Mouse (Mus musculus): Measurements from ENCODE around the gene Clec3a. TPM values are rescaled to one million over a fixed set of nuclear protein-coding genes. Genes with fewer than 3 reads are reported as not detected.

Gene Clec3a
- polyA plus RNA-seq, 1 experiment from 2014 or later: 0.56 TPM

GRCm38 (mm10) chr8:114462591-114462990 lies 44.7 kb downstream of the Clec3a start:
- 73% methylated on average over 11 of the region's 11 CpGs for WGBS
- Histone ChIP-seq H3K4me1 (peaks cover 25% of the 10 kb centered on the region; the same call in 1 of the 2 replicates), H3K9ac (replicated peaks) (no peak overlapping the region), H3K4me2 (no peak overlapping the region), H3K9me3 (replicated peaks) (no peaks in the 10 kb centered on the region), H3K36me3 (no peaks in the 10 kb centered on the region), H3K27me3 (replicated peaks) (no peaks in the 10 kb centered on the region), H3K27ac (replicated peaks) (no peak overlapping the region), H3K4me3 (replicated peaks) (no peak overlapping the region)
- no peak for ATAC-seq (ENCODE audit: low FRiP score)

- H3K4me2 ChIP-seq: peak overlapping the region; percentile 23
- no peak overlapping the region for H3K4me3 ChIP-seq (replicated peaks)
- peaks cover 28% of the 10 kb centered on the region; the same call in 1 of the 2 replicates for H3K4me1 ChIP-seq
- H3K27ac ChIP-seq (replicated peaks): no peak overlapping the region
- H3K36me3 ChIP-seq: no peaks in the 10 kb centered on the region
- H3K27me3 ChIP-seq (replicated peaks): no peaks in the 10 kb centered on the region
- no peaks in the 10 kb centered on the region for H3K9me3 ChIP-seq (replicated peaks)
- no peak for ATAC-seq (ENCODE audit: low FRiP score)
- no peak overlapping the region for H3K9ac ChIP-seq (replicated peaks)
- WGBS: 38% methylated on average over 10 of the region's 10 CpGs
These were observed 45.4 kb downstream of the Clec3a start for GRCm38 (mm10) chr8:114463305-114463704.

- Histone ChIP-seq H3K27me3 (replicated peaks) (no peaks in the 10 kb centered on the region), H3K9me3 (replicated peaks) (no peaks in the 10 kb centered on the region), H3K4me3 (replicated peaks) (no peak overlapping the region), H3K4me1 (0 out of 2 replicates have a peak, but pooled peaks cover 8% of the 10 kb centered on the region), H3K36me3 (no peaks in the 10 kb centered on the region), H3K4me2 (no peak overlapping the region), H3K9ac (replicated peaks) (no peak overlapping the region), H3K27ac (replicated peaks) (no peak overlapping the region)
- ATAC-seq (ENCODE audit: low FRiP score): no peak
- 51% methylated on average over 21 of the region's 21 CpGs for WGBS
These were observed 50.8 kb downstream of the Clec3a start for GRCm38 (mm10) chr8:114468526-114469207.

- Histone ChIP-seq H3K4me2 (no peak overlapping the region), H3K9ac (replicated peaks) (no peak overlapping the region), H3K27ac (replicated peaks) (no peak overlapping the region), H3K36me3 (no peaks in the 10 kb centered on the region), H3K4me1 (0 out of 2 replicates have a peak, but pooled peaks cover 8% of the 10 kb centered on the region), H3K27me3 (replicated peaks) (no peaks in the 10 kb centered on the region), H3K9me3 (replicated peaks) (no peaks in the 10 kb centered on the region), H3K4me3 (replicated peaks) (no peak overlapping the region)
- 92% methylated on average over 10 of the region's 10 CpGs for WGBS
- no peak for ATAC-seq (ENCODE audit: low FRiP score)
These were observed 51.3 kb downstream of the Clec3a start for GRCm38 (mm10) chr8:114469208-114469590.

- ATAC-seq (ENCODE audit: low FRiP score): no peak
- Histone ChIP-seq H3K4me1 (0 out of 2 replicates have a peak, but pooled peaks cover 3% of the 10 kb centered on the region), H3K4me3 (replicated peaks) (no peak overlapping the region), H3K9ac (replicated peaks) (no peak overlapping the region), H3K27me3 (replicated peaks) (no peaks in the 10 kb centered on the region), H3K4me2 (no peak overlapping the region), H3K9me3 (replicated peaks) (no peaks in the 10 kb centered on the region), H3K27ac (replicated peaks) (no peak overlapping the region), H3K36me3 (no peaks in the 10 kb centered on the region)
- WGBS: 85% methylated on average over 11 of the region's 11 CpGs
These were observed 55.7 kb downstream of the Clec3a start for GRCm38 (mm10) chr8:114473546-114473945.

Other genes starting within 250 kb of the Clec3a start
- gene Vat1l, start 212.5 kb upstream of the Clec3a start, polyA plus RNA-seq (2015; fragmentation: Nextera tagmentation; extraction: Ambion mirVana): 53.5 and 56.7 TPM in 2 replicates
- 12.9 and 13.2 TPM in 2 replicates for gene Wwox, start 21.6 kb downstream of the Clec3a start, polyA plus RNA-seq (2015; fragmentation: Nextera tagmentation; extraction: Ambion mirVana)

Data from neural tube, embryonic 15.5 days (tissue).